Mouse (Mus musculus) hindlimb bud, embryonic 11.5 days (tissue): ENCODE results near the gene Tpte.
"Not testable (repeated sequence)": the region's sequence is repeated elsewhere in the genome, so short reads cannot be mapped to it uniquely, and the experiment has no call there.

Source experiments
- DNase-seq: peaks from one replicate; pipeline ENCODE4 v3.0.0-alpha.2; 2012; ENCODE audit warnings: low read depth, low spot score; ENCODE audit errors: extremely low spot score

Gene Tpte

GRCm38 (mm10) chr8:22282999-22283491 is at the start of gene Tpte:
Tpte (plus strand) TSS chr8:22283441.
- DNase-seq, result no peak

DNA sequence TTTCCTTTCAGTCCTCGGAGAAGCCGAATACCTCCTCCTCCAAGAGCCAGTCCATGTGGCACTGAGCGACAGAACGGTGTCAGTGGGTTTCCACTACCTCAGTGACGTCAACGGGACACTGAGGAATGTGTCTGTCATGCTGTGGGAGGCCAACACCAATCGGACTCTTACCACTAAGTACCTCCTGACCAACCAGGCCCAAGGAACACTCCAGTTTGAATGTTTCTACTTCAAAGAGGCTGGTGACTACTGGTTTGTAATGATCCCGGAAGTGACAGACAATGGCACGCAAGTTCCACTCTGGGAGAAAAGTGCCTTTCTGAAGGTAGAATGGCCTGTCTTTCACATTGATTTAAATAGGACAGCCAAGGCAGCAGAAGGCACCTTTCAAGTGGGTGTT is 40.3 kb upstream of the Tpte start:
- DNase-seq, result no peak

- no peak for DNase-seq
These were observed 37.6 kb upstream of the Tpte start for GRCm38 (mm10) chr8:22245663-22246062.

- DNase-seq, result no peak
These were observed 35.3 kb upstream of the Tpte start for GRCm38 (mm10) chr8:22247956-22248355.

GRCm38 (mm10) chr8:22249080-22249479 is 34.2 kb upstream of the Tpte start:
- DNase-seq, result no peak

- DNase-seq, result no peak
These were observed 24.2 kb upstream of the Tpte start for GRCm38 (mm10) chr8:22258946-22259450.

GRCm38 (mm10) chr8:22259531-22259930 is 23.7 kb upstream of the Tpte start:
- DNase-seq, result no peak

- no peak for DNase-seq
These were observed 23.0 kb upstream of the Tpte start for GRCm38 (mm10) chr8:22260091-22260722.

- no peak for DNase-seq
These were observed 21.0 kb upstream of the Tpte start for GRCm38 (mm10) chr8:22262267-22262666.

- no peak for DNase-seq
These were observed 18.9 kb upstream of the Tpte start for GRCm38 (mm10) chr8:22264292-22264691.

GRCm38 (mm10) chr8:22264787-22265186 is 18.5 kb upstream of the Tpte start:
- DNase-seq, result no peak

GRCm38 (mm10) chr8:22265194-22265593 is 18.0 kb upstream of the Tpte start:
- DNase-seq, result no peak

DNA sequence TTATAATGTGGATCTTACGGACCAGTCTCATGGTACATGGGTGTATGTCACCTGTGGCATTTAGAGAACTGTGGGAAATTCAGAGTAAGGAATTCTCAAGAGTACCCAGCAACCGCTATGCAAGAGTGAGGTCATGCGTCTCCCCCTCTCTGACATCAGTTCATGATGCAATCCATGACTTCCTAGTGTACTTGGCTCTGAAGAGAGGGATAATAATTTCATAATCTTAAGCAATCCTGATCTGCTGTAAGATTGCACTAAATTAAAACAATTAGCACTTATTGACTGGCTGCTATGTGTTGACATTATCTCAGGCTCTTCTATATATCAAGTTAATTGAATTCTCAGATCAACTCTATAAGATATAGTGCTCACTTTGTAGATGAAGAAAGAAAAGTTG is 16.4 kb upstream of the Tpte start:
- DNase-seq, result no peak

- no peak for DNase-seq
These were observed 10.1 kb upstream of the Tpte start for GRCm38 (mm10) chr8:22273142-22273541.

DNA sequence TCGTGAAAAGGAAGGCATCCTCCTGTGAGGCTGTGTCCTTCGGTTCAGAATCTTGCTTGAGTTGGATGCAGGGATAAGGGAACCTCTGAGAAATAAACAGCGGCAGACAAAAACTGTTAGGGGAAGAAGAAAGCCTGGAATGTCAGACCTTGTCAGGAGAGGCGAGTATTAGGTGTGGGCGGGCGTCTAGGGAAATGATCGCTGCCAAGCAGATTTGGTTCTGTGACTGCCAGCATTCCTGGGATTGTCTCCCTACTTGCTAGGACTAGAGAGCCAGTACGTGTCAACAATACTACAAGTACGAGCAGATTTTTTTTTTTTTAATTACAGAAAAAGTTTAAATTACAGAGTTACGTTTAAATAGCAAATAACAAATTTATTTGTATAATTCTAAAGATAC is 8.6 kb upstream of the Tpte start:
- DNase-seq, result no peak

GRCm38 (mm10) chr8:22302326-22302725 is 19.1 kb downstream of the Tpte start:
- DNase-seq, result no peak

- DNase-seq, result no peak
These were observed 19.7 kb downstream of the Tpte start for GRCm38 (mm10) chr8:22302896-22303306.

- not testable (repeated sequence) for DNase-seq
These were observed 20.8 kb downstream of the Tpte start for GRCm38 (mm10) chr8:22304045-22304444.

- DNase-seq, result no peak
These were observed 23.8 kb downstream of the Tpte start for GRCm38 (mm10) chr8:22306999-22307398.

DNA sequence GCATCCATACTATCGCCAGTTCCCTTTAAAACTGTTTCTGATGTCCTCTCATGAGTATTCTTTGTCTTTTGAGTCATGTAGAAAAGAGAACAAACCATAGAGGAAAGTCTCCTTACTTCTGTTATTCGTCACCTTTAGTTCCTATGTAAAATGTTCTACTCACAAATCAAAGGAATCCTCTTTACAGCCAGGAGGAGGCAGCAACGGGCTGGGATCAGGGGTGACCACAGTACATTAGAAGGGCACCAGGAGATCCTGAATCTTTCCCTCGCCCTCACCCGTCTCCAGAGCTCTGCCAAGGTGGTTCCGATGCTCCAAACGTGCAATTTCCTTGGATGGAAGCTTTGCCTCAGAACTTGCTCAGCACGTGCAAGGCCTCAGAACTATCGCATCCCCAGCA is 28.2 kb downstream of the Tpte start:
- DNase-seq, result no peak

DNA sequence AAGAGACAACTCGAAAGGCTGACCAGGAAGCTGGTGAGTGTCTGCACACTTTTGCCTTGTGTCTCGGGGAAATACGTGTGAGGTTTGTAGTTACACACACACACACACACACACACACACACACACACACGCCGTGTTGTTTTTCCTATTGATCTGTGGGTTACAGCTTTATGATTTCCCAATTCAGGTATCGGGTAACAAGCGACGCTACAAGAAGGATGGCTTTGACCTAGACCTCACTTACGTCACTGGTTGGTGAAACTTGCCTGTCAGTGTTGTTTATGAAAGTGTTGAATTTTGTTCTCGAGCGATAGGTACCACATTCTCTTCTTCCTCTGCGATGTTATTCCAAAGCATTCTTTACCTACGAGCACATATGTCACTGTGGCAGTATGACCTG is 52.2 kb downstream of the Tpte start:
- no peak for DNase-seq

GRCm38 (mm10) chr8:22359359-22359758 is 76.1 kb downstream of the Tpte start:
- DNase-seq, result no peak

DNA sequence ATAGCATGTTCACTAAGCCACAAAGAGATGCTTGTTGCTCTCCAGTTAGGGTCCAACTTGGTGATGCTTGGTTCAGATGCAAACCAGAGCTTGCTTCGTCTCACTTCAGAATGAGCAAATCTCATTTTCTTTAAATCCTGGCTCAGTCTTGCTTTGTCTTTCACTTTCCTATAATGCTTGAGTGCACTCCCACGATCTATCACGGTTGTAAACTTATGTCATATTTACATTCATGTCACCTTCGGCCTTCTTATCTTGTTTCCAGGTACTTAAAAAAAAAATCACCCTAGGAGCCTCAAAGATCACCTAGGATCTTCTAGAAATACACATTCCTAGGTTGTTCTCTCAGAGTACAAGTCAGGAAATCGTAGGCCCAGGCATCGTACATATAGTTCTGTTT is 76.6 kb downstream of the Tpte start:
- no peak for DNase-seq
